Mouse (Mus musculus) embryonic stem cell, embryonic (primary cell): ENCODE measurements around the gene Plch2.

ENCODE experiments used
- CTCF ChIA-PET, 4 experiments: fragments of 300-600 bp in 2 of 4; fragments of 350-600 bp in 2 of 4; sonication (Branson Sonifier 250); formaldehyde crosslinking; loops; one replicate each; lab custom pipeline; 2022; ENCODE audit warnings: inconsistent platforms in 2 of 4; lab: Charles Lee
- POLR2A ChIA-PET, 4 experiments: fragments of 300-600 bp in 2 of 4; fragments of 350-600 bp in 2 of 4; sonication (Branson Sonifier 250); formaldehyde crosslinking; loops; one replicate each; lab custom pipeline; 2022; ENCODE audit warnings: antibody characterized with exemption in 4 of 4, inconsistent platforms in 1 of 4; lab: Charles Lee

Plch2 gene

DNA sequence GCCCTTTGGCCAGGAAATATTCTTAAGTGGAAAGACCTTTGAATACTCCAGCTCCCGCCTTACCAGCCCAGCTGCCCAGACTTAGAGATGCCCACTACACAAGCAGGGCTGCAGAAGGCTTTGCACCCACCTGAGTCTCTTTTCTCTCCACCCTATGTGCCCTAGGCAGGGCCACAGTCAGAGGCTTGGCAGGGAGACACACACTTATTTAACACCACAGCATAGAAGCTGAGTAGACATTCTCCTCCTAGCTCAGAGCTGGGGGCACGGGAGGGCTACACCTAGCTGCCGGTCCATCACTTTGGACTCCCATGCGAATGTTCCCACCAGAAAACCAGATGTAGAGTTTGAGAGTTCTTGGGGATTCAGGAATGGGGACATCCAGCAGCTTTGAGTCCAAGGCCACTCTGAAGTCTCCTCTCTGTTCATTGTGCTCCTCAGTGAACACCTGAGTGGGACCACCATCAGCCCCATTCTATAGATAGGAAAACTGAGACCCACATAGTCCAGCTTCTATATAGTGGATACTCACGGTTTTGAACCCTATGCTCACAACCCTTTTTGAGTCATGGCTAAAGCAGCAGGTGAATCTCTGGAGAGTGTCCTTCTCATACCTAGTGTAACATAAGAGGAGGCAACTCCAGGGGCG is 107.5 kb downstream of the Plch2 start:
- POLR2A ChIA-PET: interaction anchor here in 1 of 4 experiments (0.9 to 1.4 kb wide), 2 partner anchors 12 to 66 kb away, joined by 3 to 5 read pairs; partner anchors contain the start of gene Hes5
- CTCF ChIA-PET: interaction anchor here in 1 of 4 experiments (0.9 to 1.7 kb wide), 3 partner anchors 19 to 117 kb away, joined by 3 to 5 read pairs (median 3); no protein-coding TSS in a partner anchor

DNA sequence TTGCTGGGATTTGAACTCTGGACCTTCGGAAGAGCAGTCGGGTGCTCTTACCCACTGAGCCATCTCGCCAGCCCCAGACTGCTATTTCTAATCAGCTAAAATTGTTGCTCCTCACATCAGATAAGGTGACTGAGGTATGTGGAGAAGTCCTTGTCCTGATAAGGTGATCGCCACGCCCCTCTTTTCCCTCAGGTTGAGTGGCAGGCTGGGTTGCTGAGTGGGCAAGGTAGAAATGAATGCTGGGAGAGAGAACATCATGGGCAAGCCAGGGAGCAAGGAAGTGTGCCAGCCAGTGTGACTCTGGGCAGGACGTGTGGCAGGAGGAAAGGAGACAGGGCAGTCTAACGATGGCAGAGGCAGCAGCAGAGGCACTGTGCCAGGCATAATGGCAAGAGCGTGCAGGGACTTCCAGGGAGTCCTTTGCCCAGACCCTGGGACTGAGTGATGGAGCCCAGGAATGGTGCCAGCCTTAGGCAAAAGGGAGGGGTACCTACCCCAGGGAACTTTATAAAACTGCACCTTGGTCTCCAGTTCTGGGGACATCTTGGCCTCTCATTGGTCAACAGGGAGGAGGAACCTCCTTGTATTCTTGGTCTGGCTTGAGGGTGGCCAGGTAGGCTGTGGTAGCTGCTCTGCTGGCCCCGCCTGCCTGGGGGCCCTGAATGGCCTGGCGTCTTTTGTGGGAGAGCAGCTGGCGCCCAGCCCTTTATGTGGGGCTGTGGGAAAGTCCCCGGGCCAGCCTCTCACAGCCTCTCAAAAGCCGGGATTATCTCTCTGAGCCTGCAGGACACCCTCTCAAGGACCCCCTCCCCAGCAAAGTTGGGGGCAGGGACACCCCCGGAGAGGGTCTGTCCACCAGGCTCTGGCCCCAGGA is 108.3 kb downstream of the Plch2 start:
- ChIA-PET POLR2A (interaction anchor here in 3 of 4 experiments (0.5 to 1.7 kb wide), 5 partner anchors 13 to 586 kb away, joined by 3 to 9 read pairs (median 5); partner anchors contain the start of gene Hes5 (in 1 of the 3)), CTCF (interaction anchor here in 2 of 4 experiments (0.6 to 1.7 kb wide), 8 partner anchors 15 to 413 kb away, joined by 3 to 7 read pairs (median 4); partner anchors contain the start of genes Pank4 (in 1 of the 2) and Prkcz (in 1 of the 2))

GRCm38 (mm10) chr4:154946319-154946718 is 110.3 kb downstream of the Plch2 start:
- POLR2A ChIA-PET: interaction anchor here in 2 of 4 experiments (0.7 to 2.5 kb wide), 7 partner anchors 15 to 140 kb away, joined by 3 to 7 read pairs (median 6); partner anchors contain the start of genes Pank4 (in 1 of the 2), Pex10 (in 1 of the 2) and Rer1 (in 1 of the 2)

DNA sequence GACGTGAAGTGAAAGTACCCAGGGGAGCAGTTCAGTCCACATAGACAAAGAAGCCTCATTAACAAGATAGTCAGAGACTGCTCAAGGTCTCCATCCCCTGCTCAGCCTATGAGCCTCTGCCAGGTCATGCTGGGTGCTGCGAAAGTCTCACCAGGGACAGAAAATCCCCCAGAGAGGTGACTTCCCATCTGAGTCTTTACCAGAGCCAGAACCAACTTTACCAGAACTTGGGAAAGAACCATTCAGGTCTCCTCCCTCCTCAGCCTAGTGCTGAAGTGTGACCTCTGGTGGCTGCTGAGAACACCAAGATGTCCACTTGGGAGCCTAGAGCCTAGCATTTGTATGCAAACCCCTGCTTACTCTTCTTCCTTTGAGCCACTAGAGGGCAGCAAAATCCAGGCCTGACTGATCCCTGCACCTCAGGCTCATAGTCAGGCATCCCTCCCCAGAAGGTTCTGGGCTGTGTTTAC is 112.4 kb downstream of the Plch2 start:
- ChIA-PET POLR2A (interaction anchor here in 2 of 4 experiments (1.0 to 1.9 kb wide), 4 partner anchors 12 to 122 kb away, joined by 3 to 4 read pairs (median 4); partner anchors contain the start of gene Pex10 (in 1 of the 2)), CTCF (interaction anchor here in 3 of 4 experiments (0.6 to 3.3 kb wide), 10 partner anchors 17 to 165 kb away, joined by 3 to 14 read pairs (median 4); partner anchors contain the start of genes Hes5 (in 1 of the 3) and Pex10 (in 1 of the 3))

More at GRCm38 (mm10) chr4:154946319-154946718, 110.3 kb downstream of the Plch2 start:
- CTCF ChIA-PET: interaction anchor here in 3 of 4 experiments (0.5 to 1.6 kb wide), 15 partner anchors 10 to 1391 kb away, joined by 3 to 6 read pairs (median 3); partner anchors contain the start of gene Pex10 (in 1 of the 3)

- ChIA-PET POLR2A (interaction anchor here in 3 of 4 experiments (0.7 to 1.9 kb wide), 10 partner anchors 13 to 123 kb away, joined by 3 to 4 read pairs (median 3); partner anchors contain the start of genes Fam213b (in 1 of the 3) and Pex10 (in 1 of the 3)), CTCF (interaction anchor here (0.6 to 3.3 kb wide), 9 partner anchors 18 to 165 kb away, joined by 3 to 14 read pairs (median 4); partner anchors contain the start of genes Hes5 (in 1 of the 4) and Pex10 (in 1 of the 4))
Measured at GRCm38 (mm10) chr4:154943323-154944039, 113.1 kb downstream of the Plch2 start.

GRCm38 (mm10) chr4:154942632-154943322 is 113.8 kb downstream of the Plch2 start:
- ChIA-PET POLR2A (interaction anchor here (0.6 to 2.0 kb wide), 14 partner anchors 14 to 1522 kb away, joined by 3 to 5 read pairs (median 3); partner anchors contain the start of genes Faap20 (in 1 of the 4), Fam213b (in 1 of the 4), Pank4 (in 1 of the 4) and Pex10 (in 1 of the 4)), CTCF (interaction anchor here (0.5 to 3.3 kb wide), 13 partner anchors 17 to 850 kb away, joined by 3 to 14 read pairs (median 4); partner anchors contain the start of genes Hes5 (in 1 of the 4) and Pex10 (in 1 of the 4))

- CTCF ChIA-PET: interaction anchor here in 2 of 4 experiments (0.5 to 3.3 kb wide), 5 partner anchors 17 to 124 kb away, joined by 3 to 14 read pairs (median 5); partner anchors contain the start of gene Pex10 (in 1 of the 2)
- POLR2A ChIA-PET: interaction anchor here in 2 of 4 experiments (1.1 to 2.0 kb wide), 5 partner anchors 23 to 308 kb away, joined by 3 to 5 read pairs (median 3); partner anchors contain the start of genes Faap20 (in 1 of the 2), Fam213b (in 1 of the 2), Pank4 (in 1 of the 2) and Pex10 (in 1 of the 2)
Measured at GRCm38 (mm10) chr4:154941831-154942230, 114.8 kb downstream of the Plch2 start.

DNA sequence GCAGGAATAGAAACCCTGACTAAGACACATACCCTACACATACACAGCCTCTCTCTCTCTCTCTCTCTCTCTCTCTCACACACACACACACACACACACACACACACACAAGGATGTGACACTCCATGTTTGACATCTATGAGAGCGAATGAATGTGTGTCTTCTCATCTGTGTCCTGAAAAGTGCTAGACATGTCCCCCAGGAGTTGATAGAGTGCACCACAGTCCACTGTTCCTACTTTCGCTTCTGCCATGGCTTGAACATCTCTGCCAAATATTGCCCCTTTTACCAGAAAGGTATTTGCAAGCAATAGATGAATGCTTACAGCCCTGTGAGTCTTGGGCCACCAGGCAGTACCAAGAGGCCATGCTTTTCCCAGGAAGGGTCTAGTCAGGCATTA is 116.4 kb downstream of the Plch2 start:
- POLR2A ChIA-PET: no interaction called here
- CTCF ChIA-PET: no interaction called here

DNA sequence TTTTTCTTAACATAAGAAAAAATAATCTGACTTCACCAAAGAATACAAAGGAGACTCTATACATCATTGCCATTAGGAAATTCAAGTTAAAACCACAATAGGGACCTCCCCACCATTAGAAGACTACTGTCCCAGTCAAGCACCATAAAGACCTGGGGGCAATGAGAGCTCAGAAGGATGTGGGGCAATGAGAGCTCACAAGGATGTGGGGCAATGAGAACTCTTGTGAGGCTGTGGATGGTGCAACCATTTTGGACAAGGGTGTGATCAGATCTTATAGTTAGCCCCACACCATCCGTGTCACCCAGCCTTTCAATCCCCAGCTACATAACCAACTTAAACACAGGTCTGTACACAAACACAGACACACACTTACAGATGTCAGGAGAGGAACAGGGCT is 118.8 kb downstream of the Plch2 start:
- ChIA-PET CTCF (interaction anchor here in 3 of 4 experiments (0.6 to 2.0 kb wide), 6 partner anchors 10 to 117 kb away, joined by 3 to 11 read pairs (median 4); no protein-coding TSS in a partner anchor), POLR2A (interaction anchor here in 2 of 4 experiments (0.6 to 1.9 kb wide), 4 partner anchors 13 to 488 kb away, joined by 3 to 5 read pairs (median 4); no protein-coding TSS in a partner anchor)

DNA sequence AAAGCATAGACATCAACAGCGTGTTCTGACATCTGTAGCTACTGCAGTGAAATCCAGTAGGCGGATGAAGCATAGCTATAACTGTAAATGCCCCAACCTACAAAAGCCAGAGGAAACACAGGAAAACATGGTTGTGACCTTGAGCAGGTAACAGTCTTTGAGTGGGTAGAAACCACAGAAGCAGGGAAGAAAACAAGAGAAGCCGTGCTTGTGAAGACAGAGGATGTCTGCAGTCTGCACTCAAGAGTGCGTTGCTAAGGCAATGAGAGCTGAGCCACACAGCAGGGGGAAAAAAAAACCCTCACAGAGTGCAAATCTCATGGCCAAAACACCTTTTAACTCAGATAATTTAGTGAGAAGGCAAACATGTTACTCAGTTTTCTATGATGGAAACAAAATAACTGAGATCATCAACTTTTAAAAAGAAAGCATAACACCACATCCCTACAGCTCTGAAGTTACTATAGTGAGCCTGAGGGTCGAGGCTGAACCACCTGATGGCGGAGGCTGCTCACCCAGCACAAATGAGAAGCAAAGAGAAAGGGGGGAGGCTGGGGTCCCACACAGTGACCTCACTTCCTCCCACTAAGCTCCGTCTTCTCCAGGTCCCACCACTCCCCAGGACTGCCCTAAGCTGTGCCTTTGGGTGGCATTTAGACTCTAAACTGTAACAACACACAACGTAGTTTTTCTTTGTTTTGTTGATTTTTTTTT is 119.9 kb downstream of the Plch2 start:
- POLR2A ChIA-PET: interaction anchor here in 3 of 4 experiments (0.6 to 1.9 kb wide), 7 partner anchors 17 to 665 kb away, joined by 3 to 4 read pairs (median 3); no protein-coding TSS in a partner anchor
- CTCF ChIA-PET: interaction anchor here (0.6 to 2.0 kb wide), 24 partner anchors 8 to 168 kb away, joined by 3 to 12 read pairs (median 4); partner anchors contain the start of gene Pex10 (in 1 of the 4)

DNA sequence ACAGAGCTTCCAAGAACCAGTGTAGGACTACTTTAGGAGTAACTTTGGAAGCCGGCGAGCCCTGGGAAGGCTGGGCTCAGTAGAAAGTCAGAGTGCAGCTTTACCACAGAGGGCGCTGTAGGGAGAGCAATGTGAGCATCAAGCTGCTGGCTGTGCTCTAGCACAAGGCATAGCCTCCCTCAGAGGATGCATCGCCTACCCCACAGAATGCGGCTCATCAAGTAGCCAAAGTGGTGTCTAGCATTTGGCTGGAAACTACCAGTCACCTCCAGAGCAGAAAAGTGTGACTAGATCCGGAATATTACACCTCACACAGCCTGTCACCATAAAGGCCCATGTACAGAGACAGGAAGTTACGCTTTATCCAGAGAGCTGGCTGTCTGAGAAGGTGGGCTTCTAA is 120.8 kb downstream of the Plch2 start:
- ChIA-PET POLR2A (interaction anchor here in 2 of 4 experiments (0.6 to 1.9 kb wide), 5 partner anchors 18 to 131 kb away, joined by 3 to 4 read pairs (median 3); partner anchors contain the start of gene Pex10 (in 1 of the 2)), CTCF (interaction anchor here (0.5 to 2.2 kb wide), 23 partner anchors 8 to 130 kb away, joined by 3 to 12 read pairs (median 5); partner anchors contain the start of gene Pex10 (in 1 of the 4))

- POLR2A ChIA-PET: interaction anchor here in 1 of 4 experiments (1.5 kb wide), 1 partner anchor 132 kb away, joined by 3 read pairs; the partner anchor contains the start of gene Pex10
- CTCF ChIA-PET: interaction anchor here in 3 of 4 experiments (1.2 to 2.3 kb wide), 3 partner anchors 10 kb away, joined by 4 to 8 read pairs (median 5); no protein-coding TSS in a partner anchor
Measured at GRCm38 (mm10) chr4:154934800-154935199, 121.8 kb downstream of the Plch2 start.

GRCm38 (mm10) chr4:154933306-154933907 is 123.2 kb downstream of the Plch2 start:
- ChIA-PET CTCF (interaction anchor here in 3 of 4 experiments (0.6 to 2.3 kb wide), 4 partner anchors 8 to 56 kb away, joined by 3 to 8 read pairs (median 4); no protein-coding TSS in a partner anchor), POLR2A (no interaction called here)
